Mouse (Mus musculus): ENCODE results near the gene Vangl1.

DNA sequence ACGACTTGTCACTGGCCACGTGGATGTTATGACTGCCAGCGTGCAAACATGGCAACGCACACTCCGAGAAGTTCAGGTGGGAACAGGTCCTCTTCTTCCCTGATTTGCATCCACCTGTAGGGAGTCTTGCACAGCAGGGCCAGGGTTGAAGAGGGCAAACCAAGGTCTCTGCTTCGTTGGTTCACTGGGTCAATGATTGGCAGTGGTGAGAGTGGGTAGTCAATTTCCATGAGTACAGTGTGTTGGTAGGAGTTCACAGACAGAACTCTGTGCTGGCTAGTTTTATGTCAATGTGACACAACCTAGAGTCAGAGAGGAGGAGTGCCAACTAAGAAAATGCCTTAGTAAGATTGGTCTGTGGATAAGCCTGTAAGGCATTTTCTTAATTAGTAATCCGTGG, 50.4 kb downstream of the Vangl1 start:
- TF ChIP-seq CTCF (IDR thresholded peaks at IDR 0.05; ENCODE audit: extremely low read depth, insufficient read depth, low read length): no peak
- no peak for TF ChIP-seq POLR2A (IDR thresholded peaks at IDR 0.05; ENCODE audit: extremely low read depth, insufficient read depth, low read length)
